Mouse (Mus musculus) right cerebral cortex, adult 18-20 months (tissue): ENCODE measurements around the gene Elovl5.

Source experiments
- DNase-seq: peaks from one replicate; pipeline ENCODE4 v3.0.0; 2022; ENCODE audit warnings: mixed read lengths

Elovl5 gene

GRCm38 (mm10) chr9:78000586-78001500 is 83.7 kb downstream of the Elovl5 start:
- DNase-seq = no peak

- no peak for DNase-seq
These were observed 86.1 kb downstream of the Elovl5 start for GRCm38 (mm10) chr9:78003278-78003677.

GRCm38 (mm10) chr9:78005481-78005880 is 88.3 kb downstream of the Elovl5 start:
- no peak for DNase-seq

GRCm38 (mm10) chr9:78006209-78007001 is 89.2 kb downstream of the Elovl5 start:
- peak; percentile 67 for DNase-seq

- DNase-seq = no peak
These were observed 92.2 kb downstream of the Elovl5 start for GRCm38 (mm10) chr9:78009382-78009781.

GRCm38 (mm10) chr9:78010187-78010586 is 93.0 kb downstream of the Elovl5 start:
- DNase-seq = no peak

GRCm38 (mm10) chr9:78010707-78011106 is 93.5 kb downstream of the Elovl5 start:
- DNase-seq = no peak

- DNase-seq = no peak
These were observed 94.9 kb downstream of the Elovl5 start for GRCm38 (mm10) chr9:78012066-78012465.

GRCm38 (mm10) chr9:78012681-78013080 is 95.5 kb downstream of the Elovl5 start:
- no peak for DNase-seq

GRCm38 (mm10) chr9:78013813-78014212 is 96.6 kb downstream of the Elovl5 start:
- DNase-seq = no peak

- no peak for DNase-seq
These were observed 98.7 kb downstream of the Elovl5 start for GRCm38 (mm10) chr9:78015816-78016215.

GRCm38 (mm10) chr9:78016288-78016687 is 99.1 kb downstream of the Elovl5 start:
- no peak for DNase-seq

- DNase-seq = no peak
These were observed 104.1 kb downstream of the Elovl5 start for GRCm38 (mm10) chr9:78021256-78021655.

GRCm38 (mm10) chr9:78022187-78022945 is 105.2 kb downstream of the Elovl5 start:
- no peak for DNase-seq

GRCm38 (mm10) chr9:78024823-78025222 is 107.7 kb downstream of the Elovl5 start:
- peak; percentile 46 for DNase-seq

GRCm38 (mm10) chr9:78027099-78027498 is 109.9 kb downstream of the Elovl5 start:
- DNase-seq = no peak

- no peak for DNase-seq
These were observed 113.8 kb downstream of the Elovl5 start for GRCm38 (mm10) chr9:78030835-78031456.

- no peak for DNase-seq
These were observed 115.8 kb downstream of the Elovl5 start for GRCm38 (mm10) chr9:78032930-78033329.
